Mouse (Mus musculus) CH12.LX (cell line): Measurements from ENCODE around the gene Inpp5a. TPM values are rescaled to one million over a fixed set of nuclear protein-coding genes. Genes with fewer than 3 reads are reported as not detected.

Source experiments
- DNase-seq: peaks from one replicate; pipeline ENCODE4 v3.0.0-alpha.2; 2013; ENCODE audit errors: extremely low read depth
- H3K27ac ChIP-seq: 2 replicates; pipeline ENCODE4 v1.5.1; 2012; ENCODE audit warnings: low read depth, mild to moderate bottlenecking, control low read depth, moderate library complexity; ENCODE audit not compliant: insufficient read depth
- H3K27me3 ChIP-seq: replicated peaks from 2 replicates; pipeline ENCODE3; 2012; ENCODE audit warnings: inconsistent platforms
- H3K36me3 ChIP-seq, 2 experiments: replicated peaks in 1 of 2; 2 replicates each; pipeline versions ENCODE3 to v1.6.1; 2012; ENCODE audit warnings: inconsistent platforms in 1 of 2, low read length in 1 of 2, mild to moderate bottlenecking in 1 of 2, mixed read lengths in 1 of 2, moderate library complexity in 1 of 2; ENCODE audit not compliant: control insufficient read depth in 1 of 2, insufficient read depth in 1 of 2
- H3K4me1 ChIP-seq, 2 experiments: 2 replicates each; pipeline ENCODE4 v1.6.1; 2012; ENCODE audit warnings: inconsistent platforms in 1 of 2, moderate library complexity in 1 of 2; ENCODE audit not compliant: insufficient read depth in 2 of 2, control insufficient read depth in 1 of 2
- H3K4me2 ChIP-seq: 2 replicates; pipeline ENCODE4 v1.6.1; 2012; ENCODE audit warnings: low read depth, mild to moderate bottlenecking, control low read depth; ENCODE audit not compliant: poor library complexity, insufficient read depth, severe bottlenecking
- H3K4me3 ChIP-seq, 3 experiments: fragments of 150-350 bp in 1 of 3; sonication (generic) in 1 of 3; replicated peaks in 1 of 3; 2 replicates each; pipeline versions ENCODE3 to v1.5.1; 2011 to 2012; ENCODE audit warnings: low read depth in 2 of 3, low read length in 2 of 3, mild to moderate bottlenecking in 2 of 3, moderate library complexity in 2 of 3, control low read depth in 1 of 3, improper control_type of control experiment in 1 of 3, inconsistent platforms in 1 of 3, mixed read lengths in 1 of 3; ENCODE audit not compliant: poor library complexity in 1 of 3
- H3K79me2 ChIP-seq: replicated peaks from 2 replicates; pipeline ENCODE4 v1.6.1; 2012; ENCODE audit warnings: mild to moderate bottlenecking, moderate library complexity; ENCODE audit not compliant: control insufficient read depth, poor library complexity, insufficient read depth, severe bottlenecking; ENCODE audit errors: extremely low read depth
- H3K9ac ChIP-seq: 2 replicates; pipeline ENCODE4 v1.6.1; 2012; ENCODE audit warnings: low read depth, mild to moderate bottlenecking, control low read depth, moderate library complexity; ENCODE audit not compliant: insufficient read depth
- H3K9me3 ChIP-seq: replicated peaks from 2 replicates; pipeline ENCODE3; 2012; ENCODE audit warnings: low read length, inconsistent platforms, mixed read lengths
- BHLHE40 ChIP-seq: IDR thresholded peaks from 2 replicates; pipeline ENCODE4 v1.6.1; 2011; ENCODE audit warnings: mild to moderate bottlenecking, low read depth, low read length, improper control_type of control experiment
- CHD1 ChIP-seq: IDR thresholded peaks from 2 replicates; pipeline ENCODE4 v1.6.1; 2012; ENCODE audit warnings: low read depth, low read length, improper control_type of control experiment, inconsistent platforms
- CTCF ChIP-seq, 2 experiments: IDR thresholded peaks in 1 of 2; conservative IDR thresholded peaks in 1 of 2; 2 replicates each; pipeline ENCODE4 v1.5.1; 2011 to 2012; ENCODE audit warnings: low read depth in 2 of 2, low read length in 2 of 2, improper control_type of control experiment in 1 of 2, inconsistent platforms in 1 of 2, mild to moderate bottlenecking in 1 of 2, moderate library complexity in 1 of 2
- ELF1 ChIP-seq: IDR thresholded peaks from 2 replicates; pipeline ENCODE4 v1.6.1; 2014; ENCODE audit warnings: low read depth, mild to moderate bottlenecking, inconsistent platforms, low read length, improper control_type of control experiment
- EP300 ChIP-seq: IDR thresholded peaks from 2 replicates; pipeline ENCODE4 v1.6.1; 2011; ENCODE audit warnings: low read length, improper control_type of control experiment
- ETS1 ChIP-seq: conservative IDR thresholded peaks from 2 replicates; pipeline ENCODE4 v1.6.1; 2012; ENCODE audit warnings: low read depth, mild to moderate bottlenecking, inconsistent platforms, low read length, improper control_type of control experiment, moderate library complexity
- GABPA ChIP-seq: IDR thresholded peaks from 2 replicates; pipeline ENCODE4 v1.6.1; 2012; ENCODE audit warnings: low read depth, low read length, improper control_type of control experiment, inconsistent platforms; ENCODE audit not compliant: insufficient replicate concordance
- JUN ChIP-seq: IDR thresholded peaks from 2 replicates; pipeline ENCODE4 v1.6.1; 2011; ENCODE audit warnings: low read depth, mild to moderate bottlenecking, low read length, improper control_type of control experiment, moderate library complexity; ENCODE audit not compliant: insufficient read depth
- KAT2A ChIP-seq: IDR thresholded peaks from 2 replicates; pipeline ENCODE4 v1.6.1; 2012; ENCODE audit warnings: low read length, improper control_type of control experiment, inconsistent platforms; ENCODE audit not compliant: insufficient replicate concordance
- MAZ ChIP-seq: IDR thresholded peaks from 2 replicates; pipeline ENCODE4 v1.6.1; 2012; ENCODE audit warnings: low read depth, mild to moderate bottlenecking, inconsistent platforms, low read length, improper control_type of control experiment, moderate library complexity
- MYC ChIP-seq: IDR thresholded peaks from 2 replicates; pipeline ENCODE4 v1.6.1; 2011; ENCODE audit warnings: low read depth, mild to moderate bottlenecking, improper control_type of control experiment, low read length
- NELFE ChIP-seq: IDR thresholded peaks from 2 replicates; pipeline ENCODE4 v1.6.1; 2011; ENCODE audit warnings: low read depth, low read length, improper control_type of control experiment
- PAX5 ChIP-seq: IDR thresholded peaks from 2 replicates; pipeline ENCODE4 v1.6.1; 2012; ENCODE audit warnings: low read length, inconsistent platforms, mixed read lengths
- RCOR1 ChIP-seq: conservative IDR thresholded peaks from 2 replicates; pipeline ENCODE4 v1.6.1; 2012; ENCODE audit warnings: low read depth, mild to moderate bottlenecking, inconsistent platforms, low read length, improper control_type of control experiment
- SIN3A ChIP-seq: IDR thresholded peaks from 2 replicates; pipeline ENCODE4 v1.6.1; 2012; ENCODE audit warnings: low read length, improper control_type of control experiment, inconsistent platforms
- SMC3 ChIP-seq: IDR thresholded peaks from 2 replicates; pipeline ENCODE4 v1.6.1; 2011; ENCODE audit warnings: low read depth, low read length, improper control_type of control experiment
- TCF12 ChIP-seq: IDR thresholded peaks from 2 replicates; pipeline ENCODE4 v1.6.1; 2014; ENCODE audit warnings: low read depth, mild to moderate bottlenecking, inconsistent platforms, low read length, improper control_type of control experiment
- UBTF ChIP-seq: IDR thresholded peaks from 2 replicates; pipeline ENCODE4 v1.6.1; 2012; ENCODE audit warnings: low read depth, mild to moderate bottlenecking, inconsistent platforms, low read length, improper control_type of control experiment, moderate library complexity
- USF1 ChIP-seq: IDR thresholded peaks from 2 replicates; pipeline ENCODE4 v1.6.1; 2014; ENCODE audit warnings: low read depth, mild to moderate bottlenecking, inconsistent platforms, low read length, improper control_type of control experiment
- ZMIZ1 ChIP-seq: IDR thresholded peaks from 2 replicates; pipeline ENCODE4 v1.6.1; 2012; ENCODE audit warnings: low read depth, mild to moderate bottlenecking, inconsistent platforms, low read length, improper control_type of control experiment
- dilution Hi-C: fragments of 300-500 bp; cut with MboI; formaldehyde crosslinking; loops from 2 replicates; pipeline ENCODE4 v1.14.3; 2020; ENCODE audit warnings: low sequenced_read_pairs; ENCODE audit not compliant: extremely low pct_unique_long_range_greater_than_20kb, extremely low pct_ligation_motif_present
- in situ Hi-C: fragments of 300-500 bp; cut with MboI; formaldehyde crosslinking; loops from 3 replicates; pipeline ENCODE4 v1.14.3; 2019; ENCODE audit warnings: low sequenced_read_pairs, low pct_ligation_motif_present, low pct_unique_long_range_greater_than_20kb, mixed read lengths
- polyA plus RNA-seq: library from polyadenylated mRNA; unstranded; fragments of >175 nt; gene quantifications from 2 replicates; pipeline ENCODE4 v1.2.1, GENCODE M21; 2012; ENCODE audit warnings: low read depth; ENCODE audit not compliant: insufficient read length
- total RNA-seq, 2 experiments: library from RNA; depleted of rRNA; stranded (reverse); fragments of 300-350 nt in 1 of 2; fragments of >200 nt in 1 of 2; gene quantifications; 2 replicates each; pipeline ENCODE4 v1.2.3; 2012 to 2014

The Inpp5a gene
- total and polyA plus RNA-seq, 3 experiments, result 1.7 to 5.4 (median 3.0) TPM

DNA sequence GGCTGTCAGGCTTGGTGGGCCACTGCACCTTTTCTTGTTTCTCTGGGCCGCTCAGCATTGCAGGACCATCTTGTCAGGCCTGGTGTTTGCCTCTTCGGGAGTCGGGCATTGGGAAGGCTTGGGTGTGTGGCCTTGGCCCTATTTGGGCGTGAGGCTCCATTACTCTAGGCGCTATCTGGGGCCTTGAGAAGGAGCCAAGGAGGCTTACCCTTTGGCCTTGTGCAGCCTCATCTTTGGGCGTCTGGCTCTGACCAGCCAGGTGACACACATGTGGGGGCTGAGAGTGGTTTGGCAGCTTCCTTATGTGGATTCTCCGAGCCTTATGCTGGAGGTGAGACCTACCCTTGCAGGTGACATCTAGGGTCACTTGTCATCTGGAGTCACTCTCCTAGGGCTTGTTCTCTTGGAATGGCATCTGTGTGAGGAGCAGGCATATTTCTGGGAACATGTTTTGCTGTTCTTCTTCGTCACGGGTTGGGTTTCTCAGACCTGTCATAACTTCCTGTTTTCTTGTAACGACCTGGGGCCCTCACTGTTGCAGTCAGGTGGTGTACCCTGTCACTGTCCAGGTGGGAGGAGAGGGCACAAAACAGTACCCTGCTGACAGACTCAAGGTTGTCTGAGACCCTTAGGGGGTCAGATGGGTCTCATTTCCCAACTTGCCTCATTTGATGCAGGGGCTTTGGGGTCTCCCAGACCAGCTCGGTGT, 11.2 kb downstream of the Inpp5a start:
- Histone ChIP-seq H3K4me1 (peaks cover 45 to 80% of the 10 kb centered on the region in 2 experiments), H3K36me3 (peaks cover 0 to 4% of the 10 kb centered on the region in 2 experiments), H3K4me3 (no peak overlapping the region), H3K79me2 (no peaks in the 10 kb centered on the region), H3K9me3 (no peaks in the 10 kb centered on the region), H3K27me3 (no peaks in the 10 kb centered on the region), H3K9ac (no peak overlapping the region), H3K27ac (no peak overlapping the region), H3K4me2 (no peak overlapping the region)
- DNase-seq, result no peak
- in situ Hi-C loops (loop anchor here (10.0 kb wide), 1 partner anchor 65 kb away; no protein-coding TSS in a partner anchor), dilution Hi-C loops (no loop called here)
- TF ChIP-seq BHLHE40, result peak; percentile 47
- TF ChIP-seq MAZ, result no peak
- TF ChIP-seq TCF12, result peak; percentile 35; the same call in 1 of the 2 replicates
- TF ChIP-seq ETS1, result 0 out of 2 replicates have a peak, but pooled peaks have one; percentile 21
- TF ChIP-seq ELF1, result peak; percentile 35; the same call in 1 of the 2 replicates

DNA sequence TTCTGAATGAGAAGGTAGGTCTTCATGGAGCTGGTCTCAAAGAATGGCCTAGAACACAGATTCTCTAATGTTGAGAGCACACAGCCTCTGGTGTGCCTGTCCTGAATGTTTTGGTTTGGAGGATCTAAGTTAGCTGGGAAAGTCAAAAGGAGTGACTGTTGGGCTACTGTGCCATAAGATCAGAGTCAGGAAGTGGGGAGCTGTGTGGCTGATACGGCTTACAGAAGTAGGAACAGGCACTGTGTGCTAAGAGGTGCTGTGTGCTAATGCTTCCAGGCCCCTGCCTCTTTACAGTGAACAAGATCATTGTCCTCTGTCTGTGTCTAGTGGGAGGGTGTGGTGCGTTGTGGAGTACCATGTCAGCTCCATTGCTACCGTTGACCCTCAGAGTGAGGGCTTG, 12.0 kb downstream of the Inpp5a start:
- Histone ChIP-seq H3K4me3 (no peak overlapping the region), H3K36me3 (peaks cover 0 to 11% of the 10 kb centered on the region in 2 experiments), H3K27me3 (no peaks in the 10 kb centered on the region), H3K4me1 (peaks cover 45 to 76% of the 10 kb centered on the region in 2 experiments), H3K9me3 (no peaks in the 10 kb centered on the region), H3K79me2 (no peaks in the 10 kb centered on the region), H3K27ac (no peak overlapping the region), H3K4me2 (no peak overlapping the region), H3K9ac (no peak overlapping the region)
- TF ChIP-seq SMC3, result no peak
- no peak for TF ChIP-seq USF1
- no peak for TF ChIP-seq UBTF
- TF ChIP-seq PAX5, result no peak
- no peak for TF ChIP-seq CHD1
- no peak for TF ChIP-seq MYC
- TF ChIP-seq NELFE, result no peak
- no peak for TF ChIP-seq JUN
- no peak for TF ChIP-seq ZMIZ1
- no peak for TF ChIP-seq GABPA
- TF ChIP-seq TCF12, result no peak
- no peak for TF ChIP-seq KAT2A
- no peak for TF ChIP-seq RCOR1
- no peak for TF ChIP-seq CTCF (conservative IDR thresholded peaks at IDR 0.05 in 1 of 2, IDR thresholded peaks at IDR 0.05 in 1 of 2; ENCODE audit: low read depth in 2 of 2, low read length in 2 of 2)
- TF ChIP-seq MAZ, result no peak
- TF ChIP-seq EP300, result no peak
- no peak for TF ChIP-seq BHLHE40
- TF ChIP-seq SIN3A, result no peak
- in situ Hi-C loops (loop anchor here (10.0 kb wide), 1 partner anchor 64 kb away; no protein-coding TSS in a partner anchor), dilution Hi-C loops (no loop called here)
- no peak for DNase-seq
